Mouse (Mus musculus) limb, embryonic 14.5 days (tissue): ENCODE results near the gene Man1a2. TPM values are rescaled to one million over a fixed set of nuclear protein-coding genes. Genes with fewer than 3 reads are reported as not detected.

Experiments used
- ATAC-seq: fragments of 200-750 bp; cut with Nextera tagmentation; 2 replicates; pipeline ENCODE4 v1.8.0; 2017; ENCODE audit warnings: low read depth, moderate number of reproducible peaks, moderate TSS enrichment; ENCODE audit not compliant: low FRiP score
- DNase-seq: peaks from one replicate; pipeline ENCODE4 v3.0.0-alpha.2; 2015; ENCODE audit warnings: low spot score
- H3K27ac ChIP-seq: fragments of 300-500 bp; sonication (generic); replicated peaks from 2 replicates; pipeline ENCODE4 v1.5.1; 2014; ENCODE audit warnings: low read depth, mild to moderate bottlenecking, low read length, moderate library complexity, mixed read lengths
- H3K27me3 ChIP-seq: fragments of 300-500 bp; sonication (generic); 2 replicates; pipeline ENCODE4 v1.6.1; 2014; ENCODE audit warnings: low read length, mixed read lengths; ENCODE audit not compliant: control insufficient read depth, insufficient read depth
- H3K36me3 ChIP-seq: fragments of 300-500 bp; sonication (generic); 2 replicates; pipeline ENCODE4 v1.6.1; 2014; ENCODE audit warnings: mild to moderate bottlenecking, low read length, moderate library complexity, mixed read lengths; ENCODE audit not compliant: control insufficient read depth, insufficient read depth
- H3K4me1 ChIP-seq: fragments of 300-500 bp; sonication (generic); 2 replicates; pipeline ENCODE4 v1.6.1; 2014; ENCODE audit warnings: antibody characterized with exemption, low read length, mixed read lengths; ENCODE audit not compliant: control insufficient read depth, insufficient read depth
- H3K4me2 ChIP-seq: fragments of 300-500 bp; sonication (generic); replicated peaks from 2 replicates; pipeline ENCODE4 v1.6.1; 2014; ENCODE audit warnings: low read depth, mild to moderate bottlenecking, low read length, moderate library complexity; ENCODE audit not compliant: severe bottlenecking
- H3K4me3 ChIP-seq: fragments of 300-500 bp; sonication (generic); replicated peaks from 2 replicates; pipeline ENCODE4 v1.5.1; 2014; ENCODE audit warnings: low read length
- H3K9ac ChIP-seq: fragments of 300-500 bp; sonication (generic); 2 replicates; pipeline ENCODE4 v1.6.1; 2014; ENCODE audit warnings: mild to moderate bottlenecking, low read depth, low read length, moderate library complexity; ENCODE audit not compliant: severe bottlenecking
- H3K9me3 ChIP-seq: fragments of 300-500 bp; sonication (generic); 2 replicates; pipeline ENCODE4 v1.6.1; 2016; ENCODE audit warnings: low read length; ENCODE audit not compliant: control insufficient read depth
- POLR2A ChIP-seq: fragments of 200-500 bp; IDR thresholded peaks from 2 replicates; pipeline ENCODE4 v1.8.0; 2012; ENCODE audit warnings: inconsistent platforms, mild to moderate bottlenecking, moderate library complexity, borderline replicate concordance; ENCODE audit not compliant: insufficient read depth, insufficient read length; ENCODE audit errors: extremely low read depth
- WGBS: fragments of 180-500 bp; shearing (Covaris S2); extraction: QIAGEN DNeasy Blood & Tissue Kit; methylation state at CpG from one replicate; pipeline ENCODE4 v1.1.7; 2014; 5-methylcytosine and 5-hydroxymethylcytosine counted together
- polyA plus RNA-seq, 2 experiments: library from polyadenylated mRNA; depleted of rRNA in 1 of 2; stranded (reverse) in 1 of 2; unstranded in 1 of 2; fragments of >200 nt; fragmentation: Nextera tagmentation in 1 of 2; extraction: Ambion mirVana in 1 of 2; gene quantifications; 2 replicates each; pipeline versions ENCODE4 v1.2.1 to v1.2.3; 2012 to 2014

Gene Man1a2
- polyA plus RNA-seq, 2 experiments, result 16.8 to 87.1 TPM

DNA sequence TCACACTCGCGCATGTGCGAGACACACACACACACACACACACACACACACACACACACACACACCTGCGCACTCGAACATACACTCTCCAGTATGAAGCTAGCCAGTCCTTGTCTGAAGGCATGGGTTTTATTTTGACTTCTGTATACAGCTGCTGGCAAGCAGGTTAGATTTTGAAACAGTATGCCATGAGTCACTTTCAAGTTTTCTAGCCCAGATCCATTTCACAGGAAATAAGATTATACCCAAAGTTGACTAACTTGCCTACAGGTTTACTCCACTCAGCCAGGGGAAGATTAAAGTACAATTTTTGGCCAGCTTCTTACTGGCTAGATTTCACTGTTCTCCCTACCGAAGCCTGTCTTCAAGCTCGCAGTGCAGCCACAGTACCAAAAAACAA is 125.9 kb downstream of the Man1a2 start:
- Histone ChIP-seq H3K27ac (no peak overlapping the region), H3K4me2 (no peak overlapping the region), H3K9me3 (no peaks in the 10 kb centered on the region), H3K4me1 (no peaks in the 10 kb centered on the region), H3K9ac (no peak overlapping the region), H3K36me3 (peaks cover 11% of the 10 kb centered on the region; the same call in 1 of the 2 replicates), H3K4me3 (no peak overlapping the region), H3K27me3 (no peaks in the 10 kb centered on the region)
- DNase-seq (no peak), ATAC-seq (no peak)
- no peak for TF ChIP-seq POLR2A
- WGBS, result 97% methylated on average over 7 of the region's 7 CpGs

DNA sequence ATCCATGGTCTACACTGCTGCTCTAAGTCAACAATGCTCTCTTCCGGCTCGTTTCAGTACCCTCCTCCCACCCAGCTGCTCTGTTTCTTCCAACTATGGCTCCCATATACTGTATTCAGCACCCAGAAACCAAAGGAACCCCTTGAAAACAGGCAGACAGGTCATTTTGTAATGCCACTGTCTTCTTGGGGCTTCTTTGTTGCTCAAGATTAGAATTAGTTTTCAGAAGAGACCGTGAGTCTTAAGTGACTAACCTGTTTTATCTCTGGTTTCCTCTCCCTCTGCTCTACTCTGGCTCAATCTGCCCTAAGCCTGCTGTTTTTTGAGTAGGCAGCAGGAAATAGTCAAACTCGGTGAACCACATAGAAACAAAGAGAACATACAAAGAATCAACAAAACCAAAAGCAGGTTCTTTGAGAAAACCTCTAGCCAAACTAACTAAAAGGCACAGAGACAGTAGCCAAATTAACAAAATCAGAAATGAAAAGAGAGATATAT is 127.0 kb downstream of the Man1a2 start:
- Histone ChIP-seq H3K27ac (no peak overlapping the region), H3K9ac (no peak overlapping the region), H3K4me3 (no peak overlapping the region), H3K9me3 (no peaks in the 10 kb centered on the region), H3K4me2 (no peak overlapping the region), H3K4me1 (no peaks in the 10 kb centered on the region), H3K36me3 (0 out of 2 replicates have a peak, but pooled peaks cover 5% of the 10 kb centered on the region), H3K27me3 (no peaks in the 10 kb centered on the region)
- ATAC-seq, result no peak
- 86% methylated on average over 4 of the region's 4 CpGs for WGBS
- DNase-seq, result no peak
- no peak for TF ChIP-seq POLR2A

DNA sequence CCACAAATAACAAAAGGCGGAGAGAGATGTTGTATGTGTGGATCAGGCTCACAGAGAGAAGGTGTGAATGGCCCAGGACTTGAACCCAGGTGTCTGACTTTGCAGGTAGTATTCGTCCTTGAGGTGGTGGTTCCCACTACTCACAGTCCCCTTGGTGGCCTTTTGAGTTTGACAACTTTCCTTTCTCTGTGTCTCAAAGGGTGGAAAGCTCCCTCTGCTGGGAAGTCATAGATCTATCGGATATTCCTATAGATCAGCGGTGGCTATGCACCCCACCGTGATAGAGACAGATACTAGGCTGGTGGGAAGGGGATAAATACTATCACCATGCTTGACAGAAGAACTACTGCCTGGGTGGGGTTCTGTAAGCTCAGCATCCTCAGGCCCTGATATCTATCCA is 130.5 kb downstream of the Man1a2 start:
- no peaks in the 10 kb centered on the region for H3K27me3 ChIP-seq
- ATAC-seq (no peak), DNase-seq (peak; percentile 41)
- 46% methylated on average over 5 of the region's 5 CpGs for WGBS
- H3K4me3 ChIP-seq, result no peak overlapping the region
- H3K9me3 ChIP-seq, result no peaks in the 10 kb centered on the region
- H3K27ac ChIP-seq, result no peak overlapping the region
- no peaks in the 10 kb centered on the region for H3K36me3 ChIP-seq
- H3K4me2 ChIP-seq, result no peak overlapping the region
- no peak for TF ChIP-seq POLR2A
- H3K9ac ChIP-seq, result no peak overlapping the region
- no peaks in the 10 kb centered on the region for H3K4me1 ChIP-seq

GRCm38 (mm10) chr3:100552171-100552570 is 133.1 kb downstream of the Man1a2 start:
- ATAC-seq (no peak), DNase-seq (no peak)
- no peaks in the 10 kb centered on the region for H3K9me3 ChIP-seq
- no peaks in the 10 kb centered on the region for H3K36me3 ChIP-seq
- 94% methylated on average over 3 of the region's 3 CpGs for WGBS
- H3K4me3 ChIP-seq, result no peak overlapping the region
- no peak for TF ChIP-seq POLR2A
- H3K27me3 ChIP-seq, result no peaks in the 10 kb centered on the region
- H3K9ac ChIP-seq, result no peak overlapping the region
- no peaks in the 10 kb centered on the region for H3K4me1 ChIP-seq
- H3K4me2 ChIP-seq, result no peak overlapping the region
- no peak overlapping the region for H3K27ac ChIP-seq

- H3K4me2 ChIP-seq, result no peak overlapping the region
- no peaks in the 10 kb centered on the region for H3K9me3 ChIP-seq
- no peak overlapping the region for H3K4me3 ChIP-seq
- TF ChIP-seq POLR2A, result no peak
- H3K27ac ChIP-seq, result no peak overlapping the region
- ATAC-seq, result no peak
- no peaks in the 10 kb centered on the region for H3K36me3 ChIP-seq
- WGBS, result 61% methylated on average over 3 of the region's 3 CpGs
- no peak for DNase-seq
- H3K9ac ChIP-seq, result no peak overlapping the region
- H3K4me1 ChIP-seq, result no peaks in the 10 kb centered on the region
- H3K27me3 ChIP-seq, result no peaks in the 10 kb centered on the region
Measured at GRCm38 (mm10) chr3:100547913-100548292, 137.4 kb downstream of the Man1a2 start.

GRCm38 (mm10) chr3:100547162-100547912 is 138.0 kb downstream of the Man1a2 start:
- Histone ChIP-seq H3K27ac (no peak overlapping the region), H3K9ac (no peak overlapping the region), H3K27me3 (no peaks in the 10 kb centered on the region), H3K9me3 (no peaks in the 10 kb centered on the region), H3K4me1 (no peaks in the 10 kb centered on the region), H3K4me2 (no peak overlapping the region), H3K4me3 (no peak overlapping the region), H3K36me3 (no peaks in the 10 kb centered on the region)
- 74% methylated on average over 10 of the region's 10 CpGs for WGBS
- no peak for DNase-seq
- no peak for TF ChIP-seq POLR2A
- ATAC-seq, result no peak
